Mouse (Mus musculus): ENCODE measurements at regions not wholly inside any gene's neighbourhood (a gene's known extent, or its start where the extent isn't known, plus 50 kb on each side); places are given as distances from the start of the nearest gene placed in this dataset.

GRCm38 (mm10) chr2:103848923-103849700 lies 51.7 kb upstream of the Caprin1 start:
- Histone ChIP-seq H3K9me3 (replicated peaks; ENCODE audit: control insufficient read depth, low read length) (no peaks in the 10 kb centered on the region), H3K9ac (ENCODE audit: low read depth, low read length) (no peak overlapping the region), H3K27ac (ENCODE audit: low read depth, low read length) (no peak overlapping the region), H3K27me3 (ENCODE audit: control insufficient read depth, insufficient read depth, low read length) (no peaks in the 10 kb centered on the region), H3K4me1 (ENCODE audit: control insufficient read depth, insufficient read depth, low read length) (no peaks in the 10 kb centered on the region), H3K4me3 (ENCODE audit: low read depth, low read length) (no peak overlapping the region), H3K4me2 (no peak overlapping the region), H3K36me3 (ENCODE audit: control insufficient read depth, insufficient read depth, low read length) (no peaks in the 10 kb centered on the region)
- 64% methylated on average over 9 of the region's 9 CpGs for WGBS (ENCODE audit: insufficient replicate concordance)
- peak; percentile 52; the same call in 1 of the 2 replicates for ATAC-seq (replicated peaks; ENCODE audit: insufficient number of reproducible peaks, low FRiP score, low TSS enrichment)

GRCm38 (mm10) chr2:103849766-103850530 lies 52.5 kb upstream of the Caprin1 start:
- Histone ChIP-seq H3K4me1 (ENCODE audit: control insufficient read depth, insufficient read depth, low read length) (no peaks in the 10 kb centered on the region), H3K9me3 (replicated peaks; ENCODE audit: control insufficient read depth, low read length) (no peaks in the 10 kb centered on the region), H3K9ac (ENCODE audit: low read depth, low read length) (no peak overlapping the region), H3K36me3 (ENCODE audit: control insufficient read depth, insufficient read depth, low read length) (no peaks in the 10 kb centered on the region), H3K4me3 (ENCODE audit: low read depth, low read length) (no peak overlapping the region), H3K27ac (ENCODE audit: low read depth, low read length) (no peak overlapping the region), H3K27me3 (ENCODE audit: control insufficient read depth, insufficient read depth, low read length) (no peaks in the 10 kb centered on the region), H3K4me2 (no peak overlapping the region)
- WGBS (ENCODE audit: insufficient replicate concordance): 68% methylated on average over 9 of the region's 9 CpGs
- ATAC-seq (replicated peaks; ENCODE audit: insufficient number of reproducible peaks, low FRiP score, low TSS enrichment): no peak

- ATAC-seq (replicated peaks; ENCODE audit: insufficient number of reproducible peaks, low FRiP score, low TSS enrichment): no peak
- H3K4me2 ChIP-seq: no peak overlapping the region
- no peaks in the 10 kb centered on the region for H3K4me1 ChIP-seq (ENCODE audit: control insufficient read depth, insufficient read depth, low read length)
- H3K9me3 ChIP-seq (replicated peaks; ENCODE audit: control insufficient read depth, low read length): no peaks in the 10 kb centered on the region
- H3K4me3 ChIP-seq (ENCODE audit: low read depth, low read length): no peak overlapping the region
- 60% methylated on average over 5 of the region's 5 CpGs for whole genome bisulfite sequencing (ENCODE audit: insufficient replicate concordance)
- H3K27me3 ChIP-seq (ENCODE audit: control insufficient read depth, insufficient read depth, low read length): no peaks in the 10 kb centered on the region
- no peak overlapping the region for H3K9ac ChIP-seq (ENCODE audit: low read depth, low read length)
- no peaks in the 10 kb centered on the region for H3K36me3 ChIP-seq (ENCODE audit: control insufficient read depth, insufficient read depth, low read length)
- no peak overlapping the region for H3K27ac ChIP-seq (ENCODE audit: low read depth, low read length)
Measured at GRCm38 (mm10) chr2:103850531-103850816, 53.0 kb upstream of the Caprin1 start.

DNA sequence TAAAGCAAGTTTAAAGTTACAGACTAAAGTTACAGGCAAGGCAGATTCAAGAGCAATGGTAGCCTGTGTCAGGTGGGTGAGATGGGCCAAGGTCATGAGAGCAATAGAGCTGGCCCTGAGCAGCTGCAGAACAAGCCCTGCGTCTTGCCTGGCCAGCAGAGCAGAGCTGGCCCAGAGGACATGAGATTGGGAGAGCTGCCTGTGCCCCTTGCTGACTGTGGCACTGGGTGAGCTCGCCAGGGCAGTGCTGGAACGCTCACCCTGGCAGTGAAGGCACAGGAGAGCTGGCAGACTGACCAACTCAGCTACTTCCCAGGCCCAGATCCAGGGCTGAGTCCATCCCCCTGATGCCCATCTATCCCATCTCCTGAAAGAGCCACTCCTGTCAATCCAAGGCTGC lies 53.7 kb upstream of the Caprin1 start:
- Histone ChIP-seq H3K4me2 (no peak overlapping the region), H3K36me3 (ENCODE audit: control insufficient read depth, insufficient read depth, low read length) (no peaks in the 10 kb centered on the region), H3K4me3 (ENCODE audit: low read depth, low read length) (no peak overlapping the region), H3K9ac (ENCODE audit: low read depth, low read length) (no peak overlapping the region), H3K4me1 (ENCODE audit: control insufficient read depth, insufficient read depth, low read length) (no peaks in the 10 kb centered on the region), H3K9me3 (replicated peaks; ENCODE audit: control insufficient read depth, low read length) (no peaks in the 10 kb centered on the region), H3K27me3 (ENCODE audit: control insufficient read depth, insufficient read depth, low read length) (no peaks in the 10 kb centered on the region), H3K27ac (ENCODE audit: low read depth, low read length) (no peak overlapping the region)
- WGBS (ENCODE audit: insufficient replicate concordance): 78% methylated on average over 3 of the region's 3 CpGs
- ATAC-seq (replicated peaks; ENCODE audit: insufficient number of reproducible peaks, low FRiP score, low TSS enrichment): no peak

GRCm38 (mm10) chr2:103861226-103861625 lies 63.8 kb upstream of the Caprin1 start:
- H3K9ac ChIP-seq (ENCODE audit: low read depth, low read length): no peak overlapping the region
- no peaks in the 10 kb centered on the region for H3K4me1 ChIP-seq (ENCODE audit: control insufficient read depth, insufficient read depth, low read length)
- H3K4me2 ChIP-seq: no peak overlapping the region
- H3K36me3 ChIP-seq (ENCODE audit: control insufficient read depth, insufficient read depth, low read length): no peaks in the 10 kb centered on the region
- H3K9me3 ChIP-seq (replicated peaks; ENCODE audit: control insufficient read depth, low read length): no peaks in the 10 kb centered on the region
- ATAC-seq (replicated peaks; ENCODE audit: insufficient number of reproducible peaks, low FRiP score, low TSS enrichment): no peak
- no peak overlapping the region for H3K27ac ChIP-seq (ENCODE audit: low read depth, low read length)
- H3K27me3 ChIP-seq (ENCODE audit: control insufficient read depth, insufficient read depth, low read length): no peaks in the 10 kb centered on the region
- H3K4me3 ChIP-seq (ENCODE audit: low read depth, low read length): no peak overlapping the region
- 82% methylated on average over 8 of the region's 8 CpGs for WGBS (ENCODE audit: insufficient replicate concordance)

GRCm38 (mm10) chr2:103864254-103864653 lies 66.8 kb upstream of the Caprin1 start:
- Histone ChIP-seq H3K27me3 (ENCODE audit: control insufficient read depth, insufficient read depth, low read length) (peaks cover 3% of the 10 kb centered on the region), H3K4me1 (ENCODE audit: control insufficient read depth, insufficient read depth, low read length) (no peaks in the 10 kb centered on the region), H3K4me3 (ENCODE audit: low read depth, low read length) (no peak overlapping the region), H3K9ac (ENCODE audit: low read depth, low read length) (no peak overlapping the region), H3K4me2 (no peak overlapping the region), H3K36me3 (ENCODE audit: control insufficient read depth, insufficient read depth, low read length) (no peaks in the 10 kb centered on the region), H3K27ac (ENCODE audit: low read depth, low read length) (no peak overlapping the region), H3K9me3 (replicated peaks; ENCODE audit: control insufficient read depth, low read length) (no peaks in the 10 kb centered on the region)
- whole genome bisulfite sequencing (ENCODE audit: insufficient replicate concordance): 61% methylated on average over 2 of the region's 2 CpGs
- no peak for ATAC-seq (replicated peaks; ENCODE audit: insufficient number of reproducible peaks, low FRiP score, low TSS enrichment)

DNA sequence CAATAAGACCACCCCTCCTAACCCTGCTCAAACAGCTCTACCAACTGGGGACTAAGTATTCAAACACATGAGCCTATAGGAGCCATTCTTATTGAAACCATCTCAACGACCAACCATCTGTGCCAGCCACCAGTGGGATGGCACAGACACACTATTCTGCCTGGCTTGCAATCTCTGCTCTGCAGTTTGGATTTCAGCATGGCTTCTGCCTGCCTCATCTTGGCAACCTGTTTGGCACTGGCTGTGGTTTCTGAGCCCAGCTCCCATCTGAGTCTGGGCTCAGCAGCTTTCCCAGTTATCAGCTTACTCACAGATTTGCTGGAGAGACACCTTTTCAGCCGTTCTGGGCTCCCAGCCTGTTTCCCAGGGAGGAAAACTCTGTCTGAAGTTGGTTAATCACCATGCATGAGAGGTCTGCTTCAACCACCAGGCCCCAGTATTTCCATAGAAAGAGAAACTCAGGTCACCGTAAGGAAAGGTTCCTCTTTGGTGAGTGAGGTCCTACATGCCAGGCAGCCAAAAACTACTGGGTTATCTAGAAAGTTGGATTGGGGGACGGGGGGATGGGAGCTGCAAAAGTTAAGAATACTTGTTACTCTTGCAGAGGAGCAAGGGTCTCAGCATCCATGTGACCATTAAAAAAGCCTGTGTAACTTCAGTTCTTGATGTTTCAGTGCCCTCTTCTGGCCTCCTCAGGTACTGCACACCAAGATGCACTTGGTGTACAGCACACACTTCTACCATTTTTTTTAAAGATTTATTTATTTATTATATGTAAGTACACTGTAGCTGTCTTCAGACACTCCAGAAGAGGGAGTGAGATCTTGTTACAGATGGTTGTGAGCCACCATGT lies 68.1 kb upstream of the Caprin1 start:
- Histone ChIP-seq H3K9ac (ENCODE audit: low read depth, low read length) (no peak overlapping the region), H3K27ac (ENCODE audit: low read depth, low read length) (no peak overlapping the region), H3K9me3 (replicated peaks; ENCODE audit: control insufficient read depth, low read length) (no peaks in the 10 kb centered on the region), H3K4me3 (ENCODE audit: low read depth, low read length) (no peak overlapping the region), H3K4me2 (no peak overlapping the region), H3K36me3 (ENCODE audit: control insufficient read depth, insufficient read depth, low read length) (no peaks in the 10 kb centered on the region), H3K4me1 (ENCODE audit: control insufficient read depth, insufficient read depth, low read length) (no peaks in the 10 kb centered on the region), H3K27me3 (ENCODE audit: control insufficient read depth, insufficient read depth, low read length) (peaks cover 3% of the 10 kb centered on the region)
- no peak for ATAC-seq (replicated peaks; ENCODE audit: insufficient number of reproducible peaks, low FRiP score, low TSS enrichment)
- WGBS (ENCODE audit: insufficient replicate concordance): 68% methylated on average over 4 of the region's 4 CpGs

DNA sequence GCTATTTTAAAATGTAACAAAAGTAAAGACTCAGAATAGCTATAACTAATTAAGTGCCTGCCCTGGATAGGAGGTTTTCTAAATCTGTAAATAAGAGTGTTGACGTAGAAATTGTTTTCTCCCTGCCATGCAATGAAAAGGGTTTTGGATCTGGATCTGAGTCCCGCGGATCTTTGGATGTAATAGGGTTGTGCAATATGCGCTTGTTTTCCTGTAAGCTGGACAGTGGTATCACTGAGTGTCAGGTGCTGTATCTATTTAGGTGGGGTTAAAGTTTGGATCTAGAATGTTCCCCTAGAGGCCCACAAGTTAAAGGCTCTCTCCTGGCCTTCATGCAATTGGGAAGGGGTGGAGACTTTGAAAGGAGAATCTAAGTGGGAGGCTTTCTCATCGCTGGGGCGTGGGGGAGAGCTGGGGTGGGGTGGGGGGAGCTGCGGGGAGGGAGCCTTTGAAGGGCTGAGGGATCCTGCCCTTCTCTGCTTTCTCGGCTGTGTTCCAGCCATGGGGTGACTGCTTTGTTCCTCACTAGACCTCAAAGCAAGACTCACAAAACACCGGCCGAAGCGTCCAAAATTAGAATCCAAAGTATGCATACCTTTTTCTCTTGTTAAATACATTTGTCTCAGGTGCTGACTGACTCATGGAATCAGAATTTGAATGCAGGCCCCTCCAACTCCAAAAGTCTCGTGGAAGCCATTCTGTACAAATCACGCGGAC lies 70.0 kb upstream of the Caprin1 start:
- Histone ChIP-seq H3K9me3 (replicated peaks; ENCODE audit: control insufficient read depth, low read length) (no peaks in the 10 kb centered on the region), H3K4me3 (ENCODE audit: low read depth, low read length) (no peak overlapping the region), H3K36me3 (ENCODE audit: control insufficient read depth, insufficient read depth, low read length) (no peaks in the 10 kb centered on the region), H3K4me2 (no peak overlapping the region), H3K9ac (ENCODE audit: low read depth, low read length) (no peak overlapping the region), H3K27me3 (ENCODE audit: control insufficient read depth, insufficient read depth, low read length) (peaks cover 3% of the 10 kb centered on the region), H3K4me1 (ENCODE audit: control insufficient read depth, insufficient read depth, low read length) (no peaks in the 10 kb centered on the region), H3K27ac (ENCODE audit: low read depth, low read length) (no peak overlapping the region)
- no peak for ATAC-seq (replicated peaks; ENCODE audit: insufficient number of reproducible peaks, low FRiP score, low TSS enrichment)
- WGBS (ENCODE audit: insufficient replicate concordance): 65% methylated on average over 14 of the region's 14 CpGs

All from heart, embryonic 11.5 days (tissue).